Mouse (Mus musculus): ENCODE data around the gene Kank3.

GRCm38 (mm10) chr17:33851331-33851730 lies 41.0 kb downstream of the Kank3 start:
- no peak for TF ChIP-seq POLR2A (IDR thresholded peaks at IDR 0.05; ENCODE audit: insufficient read depth, low read depth, low read length)
- no peak for TF ChIP-seq CTCF (IDR thresholded peaks at IDR 0.05)
- no peak for TF ChIP-seq EP300 (IDR thresholded peaks at IDR 0.05; ENCODE audit: insufficient read depth, low read depth, low read length)

Measured in heart, adult 2 months (tissue).